Mouse (Mus musculus) thymus, adult 2 months (tissue): ENCODE data around the gene Pp2d1. TPM values are rescaled to one million over a fixed set of nuclear protein-coding genes. Genes with fewer than 3 reads are reported as not detected.

Experiments used
- DNase-seq: peaks from one replicate; pipeline ENCODE4 v3.0.0; 2021
- H3K27ac ChIP-seq: fragments of 200-500 bp; 2 replicates; pipeline ENCODE4 v1.5.1; 2012; ENCODE audit warnings: low read length, control low read depth; ENCODE audit not compliant: control insufficient read depth, insufficient read depth
- H3K27me3 ChIP-seq: fragments of 200-500 bp; 2 replicates; pipeline ENCODE4 v1.6.1; 2012; ENCODE audit warnings: mild to moderate bottlenecking, low read length, moderate library complexity, mixed read lengths; ENCODE audit not compliant: control insufficient read depth, insufficient read depth
- H3K36me3 ChIP-seq: fragments of 200-500 bp; 2 replicates; pipeline ENCODE4 v1.6.1; 2012; ENCODE audit warnings: mild to moderate bottlenecking, low read length, moderate library complexity; ENCODE audit not compliant: control insufficient read depth, insufficient read depth
- H3K4me1 ChIP-seq: fragments of 200-500 bp; replicated peaks from 2 replicates; pipeline ENCODE4 v1.6.1; 2012; ENCODE audit warnings: low read length; ENCODE audit not compliant: control insufficient read depth, insufficient read depth
- H3K4me3 ChIP-seq: fragments of 200-500 bp; 2 replicates; pipeline ENCODE4 v1.5.1; 2012; ENCODE audit warnings: mild to moderate bottlenecking, low read length, control low read depth, moderate library complexity; ENCODE audit not compliant: control insufficient read depth, insufficient read depth
- CTCF ChIP-seq: fragments of 200-500 bp; IDR thresholded peaks from 2 replicates; pipeline ENCODE4 v1.5.1; 2012; ENCODE audit warnings: mild to moderate bottlenecking, control low read depth, low read length, moderate library complexity, borderline replicate concordance; ENCODE audit not compliant: control insufficient read depth, poor library complexity, insufficient read depth; ENCODE audit errors: extremely low read depth
- POLR2A ChIP-seq: fragments of 200-500 bp; IDR thresholded peaks from 2 replicates; pipeline ENCODE4 v1.6.1; 2012; ENCODE audit warnings: mild to moderate bottlenecking, low read length, control low read depth, moderate library complexity; ENCODE audit not compliant: control insufficient read depth, poor library complexity, insufficient read depth; ENCODE audit errors: extremely low read depth
- WGBS: fragments of 180-500 bp; shearing (Covaris S2); methylation state at CpG from one replicate; pipeline ENCODE4 v1.1.7; 2018; 5-methylcytosine and 5-hydroxymethylcytosine counted together
- polyA plus RNA-seq: library from polyadenylated mRNA; depleted of rRNA; stranded (reverse); fragments of >200 nt; gene quantifications from 2 replicates; pipeline ENCODE4 v1.2.3, GENCODE M21; 2012

Pp2d1 gene
- polyA plus RNA-seq, 1 experiment = not detected

- under 1% methylated on average over 66 of the region's 67 CpGs for WGBS
- TF ChIP-seq POLR2A (no peak), CTCF (no peak)
- Histone ChIP-seq H3K36me3 (no peaks in the 10 kb centered on the region), H3K27ac (peak overlapping the region; percentile 91), H3K27me3 (no peaks in the 10 kb centered on the region), H3K4me1 (peaks cover 12% of the 10 kb centered on the region), H3K4me3 (peak overlapping the region; percentile 98)
- DNase-seq = peak; percentile 66
Observed at GRCm38 (mm10) chr17:53567346-53568101, 28.3 kb upstream of the Pp2d1 start.

- TF ChIP-seq POLR2A (peak; percentile 67; the same call in 1 of the 2 replicates), CTCF (no peak)
- Histone ChIP-seq H3K36me3 (no peaks in the 10 kb centered on the region), H3K27me3 (no peaks in the 10 kb centered on the region), H3K27ac (peak overlapping the region; percentile 91), H3K4me1 (peaks cover 12% of the 10 kb centered on the region), H3K4me3 (peak overlapping the region; percentile 98)
- DNase-seq = peak; percentile 73
- WGBS = 1% methylated on average over 48 of the region's 51 CpGs
Observed at GRCm38 (mm10) chr17:53566919-53567345, 27.7 kb upstream of the Pp2d1 start.

- DNase-seq = no peak
- no peak for TF ChIP-seq CTCF
- no peak for TF ChIP-seq POLR2A
- WGBS = 2% methylated on average over 20 of the region's 20 CpGs
Observed at GRCm38 (mm10) chr17:53566161-53566918, 27.1 kb upstream of the Pp2d1 start, which contains the start of gene Kat2b. Gene Kat2b, plus strand, starts transcription at chr17:53566861.

GRCm38 (mm10) chr17:53564837-53565236 lies 25.6 kb upstream of the Pp2d1 start:
- WGBS = 93% methylated on average over 4 of the region's 4 CpGs

More at GRCm38 (mm10) chr17:53566161-53566918, 27.1 kb upstream of the Pp2d1 start, which contains the start of gene Kat2b:
- H3K27ac ChIP-seq = peak within 1 kb of the TSS; percentile 91
- H3K4me3 ChIP-seq = peak within 1 kb of the TSS; percentile 98
- no peaks in the 10 kb centered on the region for H3K36me3 ChIP-seq
- H3K4me1 ChIP-seq = peaks cover 10% of the 10 kb centered on the region
- H3K27me3 ChIP-seq = no peaks in the 10 kb centered on the region

GRCm38 (mm10) chr17:53561458-53562029 lies 22.3 kb upstream of the Pp2d1 start:
- WGBS = 86% methylated on average over 4 of the region's 4 CpGs
- Histone ChIP-seq H3K4me3 (no peak overlapping the region), H3K4me1 (peaks cover 6% of the 10 kb centered on the region), H3K27me3 (no peaks in the 10 kb centered on the region), H3K27ac (no peak overlapping the region), H3K36me3 (no peaks in the 10 kb centered on the region)
- DNase-seq = no peak
- no peak for TF ChIP-seq CTCF
- TF ChIP-seq POLR2A = no peak

More at GRCm38 (mm10) chr17:53564837-53565236, 25.6 kb upstream of the Pp2d1 start:
- H3K27me3 ChIP-seq = no peaks in the 10 kb centered on the region
- H3K4me3 ChIP-seq = no peak overlapping the region
- H3K4me1 ChIP-seq = peaks cover 6% of the 10 kb centered on the region
- H3K27ac ChIP-seq = no peak overlapping the region
- no peaks in the 10 kb centered on the region for H3K36me3 ChIP-seq
- no peak for DNase-seq
- no peak for TF ChIP-seq CTCF
- no peak for TF ChIP-seq POLR2A

- Histone ChIP-seq H3K4me1 (peaks cover 3% of the 10 kb centered on the region), H3K4me3 (no peak overlapping the region), H3K27me3 (no peaks in the 10 kb centered on the region), H3K36me3 (no peaks in the 10 kb centered on the region), H3K27ac (no peak overlapping the region)
- no peak for DNase-seq
- TF ChIP-seq CTCF (no peak), POLR2A (no peak)
- 94% methylated on average over 5 of the region's 5 CpGs for WGBS
Observed at GRCm38 (mm10) chr17:53559646-53560045, 20.4 kb upstream of the Pp2d1 start.
